Mouse (Mus musculus) lung, embryonic 14.5 days (tissue): ENCODE results near the gene Hist1h2ai. TPM values are rescaled to one million over a fixed set of nuclear protein-coding genes. Genes with fewer than 3 reads are reported as not detected.
"Not testable (repeated sequence)": the region's sequence is repeated elsewhere in the genome, so short reads cannot be mapped to it uniquely, and the experiment has no call there.

Experiments used
- ATAC-seq: fragments of 200-750 bp; cut with Nextera tagmentation; 2 replicates; pipeline ENCODE4 v1.8.0; 2017; ENCODE audit warnings: mild to moderate bottlenecking, moderate TSS enrichment, moderate library complexity; ENCODE audit not compliant: insufficient read depth
- DNase-seq: peaks from one replicate; pipeline ENCODE4 v3.0.0-alpha.2; 2015
- H3K27ac ChIP-seq: fragments of 300-500 bp; sonication (generic); 2 replicates; pipeline ENCODE4 v1.5.1; 2014; ENCODE audit warnings: low read depth, mild to moderate bottlenecking, moderate library complexity
- H3K27me3 ChIP-seq: fragments of 300-500 bp; sonication (generic); 2 replicates; pipeline ENCODE4 v1.6.1; 2014; ENCODE audit warnings: low read length, control low read depth; ENCODE audit not compliant: insufficient read depth
- H3K36me3 ChIP-seq: fragments of 300-500 bp; sonication (generic); 2 replicates; pipeline ENCODE4 v1.6.1; 2014; ENCODE audit warnings: control low read depth; ENCODE audit not compliant: insufficient read depth
- H3K4me1 ChIP-seq: fragments of 300-500 bp; sonication (generic); 2 replicates; pipeline ENCODE4 v1.6.1; 2014; ENCODE audit warnings: antibody characterized with exemption, control low read depth; ENCODE audit not compliant: insufficient read depth
- H3K4me2 ChIP-seq: fragments of 300-500 bp; sonication (generic); 2 replicates; pipeline ENCODE4 v1.6.1; 2014; ENCODE audit warnings: mild to moderate bottlenecking
- H3K4me3 ChIP-seq: fragments of 300-500 bp; sonication (generic); 2 replicates; pipeline ENCODE4 v1.5.1; 2014; ENCODE audit warnings: low read depth, low read length
- H3K9ac ChIP-seq: fragments of 300-500 bp; sonication (generic); 2 replicates; pipeline ENCODE4 v1.6.1; 2014
- H3K9me3 ChIP-seq: fragments of 300-500 bp; sonication (generic); 2 replicates; pipeline ENCODE4 v1.6.1; 2016; ENCODE audit warnings: low read depth, low read length, control low read depth
- CTCF ChIP-seq: IDR thresholded peaks from 2 replicates; pipeline ENCODE4 v1.5.1; 2016; ENCODE audit warnings: antibody characterized with exemption, low read depth
- WGBS: fragments of 180-500 bp; shearing (Covaris S2); extraction: QIAGEN DNeasy Blood & Tissue Kit; methylation state at CpG from one replicate; pipeline ENCODE4 v1.1.7; 2014; 5-methylcytosine and 5-hydroxymethylcytosine counted together
- polyA plus RNA-seq: library from polyadenylated mRNA; unstranded; fragments of >200 nt; fragmentation: Nextera tagmentation; extraction: Ambion mirVana; gene quantifications from 2 replicates; pipeline ENCODE4 v1.2.1, GENCODE M21; 2014

Hist1h2ai gene
- polyA plus RNA-seq, 1 experiment from 2014 or later = 42.9 TPM

- H3K27me3 ChIP-seq = no peaks in the 10 kb centered on the region
- peaks cover 8% of the 10 kb centered on the region for H3K4me1 ChIP-seq
- peak overlapping the region; percentile 29 for H3K4me3 ChIP-seq
- peak overlapping the region; percentile 69 for H3K4me2 ChIP-seq
- H3K36me3 ChIP-seq = no peaks in the 10 kb centered on the region
- 2% methylated on average over 11 of the region's 11 CpGs for WGBS
- DNase-seq (peak; percentile 80), ATAC-seq (peak; percentile 32)
- H3K9ac ChIP-seq = peak overlapping the region; percentile 55
- TF ChIP-seq CTCF = no peak
- H3K27ac ChIP-seq = peak overlapping the region; percentile 92
- H3K9me3 ChIP-seq = no peaks in the 10 kb centered on the region
These were observed 6.2 kb downstream of the Hist1h2ai start for GRCm38 (mm10) chr13:21722373-21722925.

DNA sequence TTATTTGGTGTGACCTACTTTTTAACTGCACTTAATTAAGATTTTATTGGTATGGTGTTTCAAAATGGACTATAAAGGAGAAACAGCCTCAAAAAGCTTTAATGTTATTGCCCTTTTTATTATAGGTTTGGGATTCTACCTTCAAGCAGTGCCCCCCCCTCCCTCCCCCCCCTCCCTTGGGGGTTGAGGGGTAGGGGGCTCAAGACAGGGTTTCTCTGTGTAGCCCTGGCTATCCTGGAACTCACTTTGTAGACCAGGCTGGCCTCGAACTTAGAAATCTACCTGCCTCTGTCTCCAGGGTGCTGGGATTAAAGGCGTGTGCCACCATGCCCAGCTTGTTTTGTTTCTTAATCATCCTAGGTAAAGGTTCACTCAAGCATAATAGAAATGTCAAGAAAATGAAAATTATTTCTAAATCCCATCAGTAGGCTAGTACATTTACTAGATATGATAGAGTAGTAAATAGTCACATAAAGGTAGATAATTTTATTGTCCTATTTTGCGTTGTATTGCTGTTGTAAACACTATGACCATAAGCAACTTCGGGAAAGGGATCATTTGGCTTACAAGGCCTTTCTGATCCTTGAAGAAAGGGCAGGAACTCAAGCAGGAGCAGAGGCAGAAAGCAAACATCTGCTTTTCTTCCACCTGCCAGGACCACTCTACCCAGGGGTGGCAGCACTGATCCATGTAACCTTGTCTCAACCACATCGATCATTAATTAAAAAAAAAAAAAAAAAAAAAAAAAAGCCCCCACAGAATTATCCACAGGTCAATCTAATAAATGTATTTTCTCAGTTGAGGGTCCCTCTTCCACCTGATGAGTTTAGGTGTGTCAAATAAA is 7.0 kb downstream of the Hist1h2ai start:
- H3K4me3 ChIP-seq = peak overlapping the region; percentile 29; the same call in 1 of the 2 replicates
- no peaks in the 10 kb centered on the region for H3K36me3 ChIP-seq
- no peak for TF ChIP-seq CTCF
- H3K27ac ChIP-seq = peak overlapping the region; percentile 92
- H3K27me3 ChIP-seq = no peaks in the 10 kb centered on the region
- DNase-seq (peak; percentile 31), ATAC-seq (no peak)
- peaks cover 8% of the 10 kb centered on the region for H3K4me1 ChIP-seq
- peak overlapping the region; percentile 55; the same call in 1 of the 2 replicates for H3K9ac ChIP-seq
- WGBS = 28% methylated on average over 5 of the region's 5 CpGs
- H3K9me3 ChIP-seq = no peaks in the 10 kb centered on the region
- peak overlapping the region; percentile 69 for H3K4me2 ChIP-seq

GRCm38 (mm10) chr13:21727948-21728572 is 11.8 kb downstream of the Hist1h2ai start:
- Histone ChIP-seq H3K36me3 (no peaks in the 10 kb centered on the region), H3K4me2 (no peak overlapping the region), H3K4me1 (no peaks in the 10 kb centered on the region), H3K27me3 (no peaks in the 10 kb centered on the region), H3K9ac (no peak overlapping the region), H3K4me3 (no peak overlapping the region), H3K9me3 (no peaks in the 10 kb centered on the region), H3K27ac (no peak overlapping the region)
- no peak for TF ChIP-seq CTCF
- no peak for DNase-seq
- ATAC-seq = no peak
- 40% methylated on average over 11 of the region's 11 CpGs for WGBS

DNA sequence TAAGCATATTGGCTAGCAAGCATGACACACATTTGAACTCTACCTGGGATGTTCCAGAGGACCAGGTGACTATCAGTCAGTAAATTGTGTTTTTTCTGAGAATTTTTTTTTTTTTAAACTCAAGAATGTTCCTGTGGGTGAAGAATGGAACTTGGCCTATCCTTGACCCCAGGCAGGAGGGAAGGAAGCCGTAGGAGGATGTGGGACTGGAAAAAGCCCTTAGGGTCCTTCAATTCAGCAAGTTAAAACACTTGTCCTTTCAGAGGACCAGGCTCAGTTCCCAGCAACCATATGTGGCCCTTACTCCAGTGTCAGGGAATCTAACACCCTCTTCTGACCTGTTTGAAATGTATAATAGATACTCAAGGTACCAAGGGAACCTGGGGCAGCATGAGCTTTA is 13.3 kb downstream of the Hist1h2ai start:
- H3K9ac ChIP-seq = no peak overlapping the region
- H3K36me3 ChIP-seq = no peaks in the 10 kb centered on the region
- no peak for TF ChIP-seq CTCF
- H3K4me1 ChIP-seq = no peaks in the 10 kb centered on the region
- ATAC-seq (no peak), DNase-seq (no peak)
- H3K4me3 ChIP-seq = no peak overlapping the region
- 41% methylated on average over 1 of the region's 1 CpGs for WGBS
- H3K27ac ChIP-seq = no peak overlapping the region
- no peaks in the 10 kb centered on the region for H3K9me3 ChIP-seq
- no peak overlapping the region for H3K4me2 ChIP-seq
- no peaks in the 10 kb centered on the region for H3K27me3 ChIP-seq

DNA sequence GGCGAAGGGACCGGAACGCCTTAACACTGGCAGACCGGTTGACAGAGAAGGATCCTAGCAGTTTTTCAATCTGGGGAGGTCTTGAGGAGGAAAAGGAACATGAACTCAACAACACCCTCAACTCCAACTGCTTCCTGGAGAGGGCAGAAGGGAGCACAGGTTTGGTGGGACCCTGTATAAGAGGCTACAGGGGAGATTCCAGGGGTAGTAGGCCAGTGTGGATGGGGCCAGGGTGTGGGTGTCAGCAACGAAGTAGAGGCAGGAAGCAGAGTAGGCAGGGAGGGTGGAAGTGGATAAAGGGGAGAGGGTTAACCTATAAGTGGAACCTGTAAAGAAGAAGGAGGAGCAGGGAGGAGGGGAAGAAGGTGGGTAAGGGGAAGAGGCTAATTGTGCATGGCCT is 17.2 kb downstream of the Hist1h2ai start:
- H3K4me1 ChIP-seq = no peaks in the 10 kb centered on the region
- ATAC-seq (no peak; the same call in 1 of the 2 replicates), DNase-seq (peak; percentile 42)
- H3K27me3 ChIP-seq = no peaks in the 10 kb centered on the region
- peak overlapping the region; percentile 99 for H3K27ac ChIP-seq
- no peak overlapping the region for H3K4me3 ChIP-seq
- no peak overlapping the region for H3K4me2 ChIP-seq
- TF ChIP-seq CTCF = no peak; the same call in 1 of the 2 replicates
- WGBS = 71% methylated on average over 5 of the region's 5 CpGs
- H3K36me3 ChIP-seq = no peaks in the 10 kb centered on the region
- no peaks in the 10 kb centered on the region for H3K9me3 ChIP-seq
- no peak overlapping the region for H3K9ac ChIP-seq

DNA sequence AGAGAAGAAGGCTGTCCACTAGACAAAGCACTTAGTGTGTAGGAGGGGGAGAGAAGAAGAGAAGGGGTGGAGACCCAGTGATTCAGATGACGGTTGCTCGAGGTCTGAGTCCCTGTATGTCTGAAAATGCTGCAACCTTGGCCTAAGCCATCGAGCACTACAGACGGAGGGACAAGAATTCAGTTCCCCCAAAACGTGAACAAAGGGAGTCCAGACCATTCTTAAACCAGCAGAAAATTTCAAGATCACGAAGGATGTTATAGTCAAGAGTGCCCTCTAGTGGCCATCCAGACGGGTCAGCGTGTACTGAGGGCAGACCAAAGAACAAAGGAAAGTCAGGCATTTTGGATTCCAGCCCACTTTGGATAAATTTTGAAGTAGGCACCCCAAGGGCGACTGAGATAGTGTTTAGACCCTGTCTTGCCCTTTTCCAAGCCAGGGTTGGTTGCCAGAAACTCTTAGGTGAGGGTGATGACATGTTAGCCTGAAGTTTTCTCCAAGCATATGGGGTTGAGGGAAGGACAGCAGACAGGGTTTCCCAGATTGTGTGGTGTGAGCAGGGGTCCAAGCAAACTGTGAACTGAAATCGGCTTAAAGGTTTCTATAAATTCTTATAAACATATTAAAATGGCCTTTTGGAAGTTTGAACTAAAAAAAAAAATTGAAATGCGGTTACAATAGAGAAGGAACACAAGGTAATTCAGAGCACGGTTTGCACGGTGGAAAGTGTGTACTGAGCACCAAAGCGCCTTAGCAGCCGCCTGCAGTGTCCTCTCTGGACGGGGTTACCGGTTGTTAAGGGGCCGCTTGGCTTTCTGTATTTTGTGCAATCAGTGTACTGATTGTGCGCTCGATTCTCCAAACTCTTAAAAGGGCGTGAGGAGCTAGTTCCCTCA is 18.0 kb downstream of the Hist1h2ai start:
- Histone ChIP-seq H3K27ac (peak overlapping the region; percentile 99), H3K4me2 (peak overlapping the region; percentile 74), H3K27me3 (no peaks in the 10 kb centered on the region), H3K4me1 (no peaks in the 10 kb centered on the region), H3K4me3 (peak overlapping the region; percentile 52), H3K9ac (peak overlapping the region; percentile 77), H3K9me3 (no peaks in the 10 kb centered on the region), H3K36me3 (no peaks in the 10 kb centered on the region)
- ATAC-seq (peak; percentile 82), DNase-seq (peak; percentile 98)
- WGBS = under 1% methylated on average over 21 of the region's 21 CpGs
- TF ChIP-seq CTCF = peak; percentile 89

GRCm38 (mm10) chr13:21734906-21735767 is 18.9 kb downstream of the Hist1h2ai start, which contains the start of gene Hist1h4j:
Hist1h4j (plus strand) TSS chr13:21735064.
- not testable (repeated sequence) for H3K4me1 ChIP-seq, H3K9me3 ChIP-seq, H3K36me3 ChIP-seq, H3K27me3 ChIP-seq
- under 1% methylated on average over 43 of the region's 56 CpGs for WGBS
- Histone ChIP-seq H3K27ac (peak within 1 kb of the TSS; percentile 99), H3K4me2 (peak within 1 kb of the TSS; percentile 74), H3K4me3 (peak within 1 kb of the TSS; percentile 52), H3K9ac (peak within 1 kb of the TSS; percentile 77)
- ATAC-seq (peak; percentile 93), DNase-seq (peak; percentile 97)
